Mouse (Mus musculus): ENCODE results near the gene Hbs1l.

DNA sequence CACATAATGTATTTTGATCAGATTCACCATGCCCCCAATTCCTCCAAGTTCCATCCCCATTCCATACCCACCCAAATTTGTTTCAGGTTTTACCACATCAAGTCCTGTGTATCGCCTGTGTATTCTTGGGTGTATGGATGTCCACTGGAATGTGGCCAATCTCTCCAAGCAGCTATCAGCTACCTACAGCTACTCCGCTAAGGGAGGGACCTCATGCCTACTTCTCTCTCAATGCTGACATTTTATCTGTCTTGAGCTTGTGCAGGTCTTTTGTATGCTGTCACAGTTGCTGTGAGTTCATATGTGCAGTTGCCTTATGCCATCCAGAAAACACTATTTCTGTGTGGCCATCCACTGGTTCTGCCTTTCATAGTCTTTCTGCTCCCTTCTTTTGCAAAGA is 97.6 kb downstream of the Hbs1l start:
- TF ChIP-seq CTCF (IDR thresholded peaks at IDR 0.05 in 2 of 3, conservative IDR thresholded peaks at IDR 0.05 in 1 of 3; ENCODE audit: control insufficient read depth in 1 of 3, insufficient read depth in 1 of 3, low read depth in 2 of 3, low read length in 3 of 3, poor library complexity in 1 of 3, severe bottlenecking in 1 of 3), result no peak
- peak; percentile 67 to 73 for TF ChIP-seq EP300 (IDR thresholded peaks at IDR 0.05; ENCODE audit: low read depth in 1 of 2, low read length in 2 of 2)

All from MEL (cell line).